In the genomic region with DNA sequence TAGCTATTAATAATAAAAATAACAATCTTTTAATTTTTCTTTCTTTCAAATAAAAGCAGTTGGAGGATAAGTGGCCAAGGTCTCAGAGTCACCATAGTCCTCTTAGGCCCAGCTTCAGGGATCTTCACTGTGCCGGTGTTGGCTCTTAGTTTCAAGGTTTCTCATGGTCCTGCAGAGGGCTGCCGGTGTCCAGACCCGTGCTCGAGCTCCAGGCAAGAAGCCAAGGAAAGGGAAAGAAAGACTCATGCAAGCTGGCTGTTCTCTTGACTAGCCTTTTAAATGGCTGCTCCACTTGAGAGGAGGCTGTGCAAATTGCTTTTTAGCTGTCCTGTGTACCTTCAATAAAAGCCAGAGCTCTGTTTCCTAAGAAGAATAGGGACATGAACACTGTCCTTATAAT, we compare ENCODE assay signal across 23 mouse cellular contexts. TPM values are rescaled to one million over a fixed set of nuclear protein-coding genes. Genes with fewer than 3 reads are reported as not detected.
DNase-seq lines count a peak whose midpoint lies in the region; ATAC-seq and TF ChIP-seq lines count a peak whose summit lies in the region.
"Had no signal": no experiment of that assay in that cellular context is flagged by ENCODE, and none has a peak within 500 bp of the region (broad histone marks: within the 10 kb centered on the region; RNA-seq: fewer than 3 reads in every experiment).

No protein-coding gene starts in this region.

- ATAC-seq in hindbrain, postnatal 0 days = no peak
- no peak for ATAC-seq in hindbrain, embryonic 14.5 days (ENCODE audit: low FRiP score)
- no peak for ATAC-seq in intestine, embryonic 15.5 days
- ATAC-seq: forebrain, embryonic 15.5 days; midbrain, embryonic 15.5 days; Patski had no signal

- no peaks in the 10 kb centered on the region for H3K4me1 ChIP-seq in hindbrain, postnatal 0 days (ENCODE audit: insufficient read depth, low read length)
- H3K4me1 ChIP-seq in hindbrain, embryonic 14.5 days (replicated peaks; ENCODE audit: control insufficient read depth, insufficient read depth, low read length) = no peaks in the 10 kb centered on the region
- H3K4me1 ChIP-seq in intestine, embryonic 15.5 days (replicated peaks) = no peaks in the 10 kb centered on the region
- H3K4me1 ChIP-seq: embryonic facial prominence, embryonic 10.5 days; forebrain, embryonic 15.5 days; hindbrain, embryonic 13.5 days; limb, embryonic 15.5 days; lung, embryonic 15.5 days; midbrain, embryonic 15.5 days; neural tube, embryonic 12.5 days had no signal

- H3K4me2 ChIP-seq in hindbrain, postnatal 0 days (ENCODE audit: low read depth, low read length) = no peak overlapping the region
- no peak overlapping the region for H3K4me2 ChIP-seq in hindbrain, embryonic 14.5 days (replicated peaks)
- no peak overlapping the region for H3K4me2 ChIP-seq in intestine, embryonic 15.5 days (replicated peaks)
- H3K4me2 ChIP-seq: forebrain, embryonic 15.5 days; hindbrain, embryonic 13.5 days; limb, embryonic 15.5 days; lung, embryonic 15.5 days; midbrain, embryonic 15.5 days; neural tube, embryonic 12.5 days had no signal

- H3K27ac ChIP-seq in hindbrain, postnatal 0 days = no peak overlapping the region
- no peak overlapping the region for H3K27ac ChIP-seq in hindbrain, embryonic 14.5 days
- H3K27ac ChIP-seq in intestine, embryonic 15.5 days = no peak overlapping the region
- H3K27ac ChIP-seq: embryonic facial prominence, embryonic 10.5 days; forebrain, embryonic 15.5 days; hindbrain, embryonic 13.5 days; limb, embryonic 15.5 days; liver, embryonic 14.5 days; lung, embryonic 15.5 days; midbrain, embryonic 15.5 days; neural tube, embryonic 12.5 days had no signal

- H3K36me3 ChIP-seq in hindbrain, postnatal 0 days (ENCODE audit: insufficient read depth, low read length) = no peaks in the 10 kb centered on the region
- H3K36me3 ChIP-seq in hindbrain, embryonic 14.5 days (replicated peaks; ENCODE audit: control insufficient read depth, insufficient read depth) = no peaks in the 10 kb centered on the region
- H3K36me3 ChIP-seq in intestine, embryonic 15.5 days = no peaks in the 10 kb centered on the region
- H3K36me3 ChIP-seq: embryonic facial prominence, embryonic 10.5 days; forebrain, embryonic 15.5 days; hindbrain, embryonic 13.5 days; limb, embryonic 15.5 days; lung, embryonic 15.5 days; midbrain, embryonic 15.5 days; neural tube, embryonic 12.5 days had no signal

- no peak for TF ChIP-seq CTCF in hindbrain, postnatal 0 days (IDR thresholded peaks at IDR 0.05; ENCODE audit: low read depth)

- peak; percentile 55 to 63 for DNase-seq in cerebellum, postnatal 14 days
- no peak for DNase-seq in cerebellum, adult 11-12 months
- DNase-seq in hindbrain, postnatal 0 days (ENCODE audit: low spot score) = peak; percentile 30
- DNase-seq in hindbrain, embryonic 14.5 days (ENCODE audit: low spot score) = no peak
- DNase-seq in NIH3T3 (ENCODE audit: low read depth) = peak; percentile 46
- DNase-seq in adrenal gland, postnatal 25 days = peak; percentile 51
- DNase-seq: cerebellum, adult 2 months; gastrocnemius, postnatal 14 days; heart, adult 11 months; lung, postnatal 4 days; retina, postnatal 1 day; right cerebral cortex, postnatal 25 days; spleen, adult 18-20 months had no signal

- 55% methylated on average over 4 of the region's 4 CpGs for whole genome bisulfite sequencing in hindbrain, postnatal 0 days
- WGBS in hindbrain, embryonic 14.5 days = 84% methylated on average over 4 of the region's 4 CpGs
- whole genome bisulfite sequencing in intestine, embryonic 15.5 days = 66% methylated on average over 4 of the region's 4 CpGs

- no peaks in the 10 kb centered on the region for H3K27me3 ChIP-seq in hindbrain, postnatal 0 days (ENCODE audit: insufficient read depth, low read length)
- no peaks in the 10 kb centered on the region for H3K27me3 ChIP-seq in hindbrain, embryonic 14.5 days (ENCODE audit: control insufficient read depth, insufficient read depth, low read length)
- H3K27me3 ChIP-seq in intestine, embryonic 15.5 days (replicated peaks) = no peaks in the 10 kb centered on the region
- H3K27me3 ChIP-seq: forebrain, embryonic 15.5 days; hindbrain, embryonic 13.5 days; limb, embryonic 15.5 days; lung, embryonic 15.5 days; midbrain, embryonic 15.5 days; neural tube, embryonic 12.5 days; Patski had no signal

- H3K9ac ChIP-seq in hindbrain, postnatal 0 days (replicated peaks; ENCODE audit: low read length) = no peak overlapping the region
- H3K9ac ChIP-seq in hindbrain, embryonic 14.5 days = no peak overlapping the region
- no peak overlapping the region for H3K9ac ChIP-seq in intestine, embryonic 15.5 days
- H3K9ac ChIP-seq: forebrain, embryonic 15.5 days; hindbrain, embryonic 13.5 days; limb, embryonic 15.5 days; liver, embryonic 14.5 days; lung, embryonic 15.5 days; midbrain, embryonic 15.5 days; neural tube, embryonic 12.5 days had no signal

- H3K4me3 ChIP-seq in hindbrain, postnatal 0 days (ENCODE audit: low read length) = no peak overlapping the region
- no peak overlapping the region for H3K4me3 ChIP-seq in hindbrain, embryonic 14.5 days (replicated peaks; ENCODE audit: low read length)
- H3K4me3 ChIP-seq in intestine, embryonic 15.5 days (replicated peaks) = no peak overlapping the region
- H3K4me3 ChIP-seq: embryonic facial prominence, embryonic 10.5 days; forebrain, embryonic 15.5 days; hindbrain, embryonic 13.5 days; limb, embryonic 15.5 days; lung, embryonic 15.5 days; midbrain, embryonic 15.5 days; neural tube, embryonic 12.5 days had no signal

- H3K9me3 ChIP-seq in hindbrain, postnatal 0 days (ENCODE audit: low read length) = no peaks in the 10 kb centered on the region
- H3K9me3 ChIP-seq in hindbrain, embryonic 14.5 days (ENCODE audit: control insufficient read depth, low read length) = no peaks in the 10 kb centered on the region
- no peaks in the 10 kb centered on the region for H3K9me3 ChIP-seq in intestine, embryonic 15.5 days
- H3K9me3 ChIP-seq: embryonic facial prominence, embryonic 10.5 days; forebrain, embryonic 15.5 days; hindbrain, embryonic 13.5 days; limb, embryonic 15.5 days; lung, embryonic 15.5 days; midbrain, embryonic 15.5 days; neural tube, embryonic 12.5 days had no signal

RNA-seq across cellular contexts. Expression of a gene that starts 21.8 kb away (rescaled TPM):
- 155 and 175 TPM in 2 replicates for total RNA-seq in hindbrain, postnatal 0 days (2014; rRNA removed)
- 118 and 119 TPM in 2 replicates for polyA plus RNA-seq in hindbrain, postnatal 0 days (2015; fragmentation: Nextera tagmentation; extraction: Ambion mirVana)
- polyA plus RNA-seq in hindbrain, embryonic 14.5 days (2014; fragmentation: Nextera tagmentation; extraction: Ambion mirVana) = 134 and 151 TPM in 2 replicates
- 42.3 and 44.8 TPM in 2 replicates for total RNA-seq in adrenal gland, postnatal 25 days (2021)
- polyA plus RNA-seq in intestine, embryonic 15.5 days (2015; fragmentation: Nextera tagmentation; extraction: Ambion mirVana) = 101 and 107 TPM in 2 replicates

RNA-seq across cellular contexts. Expression of a gene that starts 59.5 kb away (rescaled TPM):
- 32.9 and 35.9 TPM in 2 replicates for total RNA-seq in hindbrain, postnatal 0 days (2014; rRNA removed)
- 30.6 and 34.5 TPM in 2 replicates for polyA plus RNA-seq in hindbrain, postnatal 0 days (2015; fragmentation: Nextera tagmentation; extraction: Ambion mirVana)
- 34.6 and 40.4 TPM in 2 replicates for polyA plus RNA-seq in hindbrain, embryonic 14.5 days (2014; fragmentation: Nextera tagmentation; extraction: Ambion mirVana)
- total RNA-seq in adrenal gland, postnatal 25 days (2021) = 49.8 and 54.3 TPM in 2 replicates
- polyA plus RNA-seq in intestine, embryonic 15.5 days (2015; fragmentation: Nextera tagmentation; extraction: Ambion mirVana) = 26.4 and 30.2 TPM in 2 replicates

Comparison
In these comparisons a context has a peak if more than half of its experiments do, and no peak if none do; other contexts are left out.
1. DNase-seq: peak in cerebellum, postnatal 14 days (2 of 2), hindbrain, postnatal 0 days (single experiment), NIH3T3 (single experiment) and adrenal gland, postnatal 25 days (single experiment); none in cerebellum, adult 11-12 months (single experiment) and hindbrain, embryonic 14.5 days (single experiment).